Mouse (Mus musculus) splenic B cell, adult 2 months (primary cell): ENCODE results near the gene Thtpa.
A peak's percentile ranks its signal among the peaks of the same experiment; 100 is the strongest.

Source experiments
- DNase-seq: peaks from one replicate; pipeline ENCODE4 v3.0.0-alpha.2; 2011; ENCODE audit warnings: low read depth, low spot score
- H3K27me3 ChIP-seq: 2 replicates; pipeline ENCODE4 v1.6.1; 2012; ENCODE audit warnings: mild to moderate bottlenecking, low read length, moderate library complexity, mixed read lengths; ENCODE audit not compliant: control insufficient read depth, poor library complexity, insufficient read depth, severe bottlenecking
- H3K36me3 ChIP-seq: 2 replicates; pipeline ENCODE4 v1.6.1; 2012; ENCODE audit warnings: mild to moderate bottlenecking, low read length, moderate library complexity, mixed read lengths; ENCODE audit not compliant: control insufficient read depth, poor library complexity, insufficient read depth, severe bottlenecking

Gene Thtpa

DNA sequence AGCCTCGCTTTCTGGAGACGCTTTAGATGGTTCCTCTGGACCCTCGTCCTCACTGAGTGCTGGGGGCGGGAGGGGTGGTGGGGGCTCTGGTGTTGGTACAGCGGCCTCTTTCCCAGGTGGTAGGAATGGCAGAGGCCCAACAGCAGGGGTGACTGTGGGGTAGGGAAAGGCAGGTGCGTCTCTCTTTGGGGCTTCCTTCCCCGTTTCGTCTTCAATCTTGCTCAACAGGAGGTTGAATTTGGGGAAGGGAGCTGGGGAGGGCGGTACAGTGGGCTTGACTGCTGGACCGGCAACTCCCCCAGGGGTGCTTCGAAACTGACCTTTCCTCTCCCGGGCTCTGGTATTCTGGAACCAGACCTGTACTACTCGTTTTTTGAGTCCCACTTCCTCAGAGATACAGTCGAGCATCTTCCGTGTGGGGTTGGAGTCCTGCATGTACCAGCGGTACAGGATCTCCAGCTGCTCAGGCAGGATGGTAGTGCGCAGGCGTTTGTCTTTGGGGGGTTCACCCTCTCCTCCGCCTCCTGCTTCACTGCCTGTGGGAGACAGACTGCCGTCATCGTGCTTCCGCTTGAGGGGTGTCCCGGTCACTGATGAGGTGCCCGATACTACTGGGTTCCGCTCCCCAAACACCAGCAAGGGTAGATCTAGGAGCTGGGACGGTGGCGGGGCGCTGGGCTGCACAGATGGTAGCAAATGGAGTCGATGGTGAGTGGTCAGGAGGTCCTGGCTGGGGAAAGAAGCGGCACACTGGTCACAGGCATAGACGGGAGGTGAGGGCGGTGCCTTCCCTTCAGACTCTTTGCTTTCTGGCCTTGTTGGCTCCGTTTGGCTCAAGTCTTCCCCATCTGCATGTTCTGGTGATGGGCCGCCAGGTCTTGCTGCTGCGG lies 29.9 kb upstream of the Thtpa start:
- no peak for DNase-seq
- no peaks in the 10 kb centered on the region; the same call in 1 of the 2 replicates for H3K36me3 ChIP-seq
- no peaks in the 10 kb centered on the region for H3K27me3 ChIP-seq

DNA sequence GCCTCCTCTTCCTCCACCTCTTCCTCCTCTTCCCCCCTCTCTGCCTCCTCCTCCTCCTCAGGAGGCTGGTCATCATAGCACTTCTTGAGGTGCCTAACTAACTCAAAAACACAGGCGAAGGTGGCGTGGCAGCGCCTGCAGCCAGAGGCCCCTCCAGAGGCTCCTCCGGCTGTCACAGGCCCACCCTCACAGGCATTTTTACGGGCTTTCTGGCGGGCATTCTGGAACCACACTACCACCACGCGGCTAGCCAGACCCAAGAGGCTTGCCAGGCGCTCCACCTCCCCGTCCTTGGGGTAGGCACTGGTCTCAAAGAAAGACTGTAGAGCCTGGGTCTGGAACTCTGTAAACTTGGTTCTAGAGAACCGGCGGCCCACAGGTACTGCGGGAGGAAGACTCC lies 29.2 kb upstream of the Thtpa start:
- Histone ChIP-seq H3K36me3 (no peaks in the 10 kb centered on the region; the same call in 1 of the 2 replicates), H3K27me3 (no peaks in the 10 kb centered on the region)
- no peak for DNase-seq

DNA sequence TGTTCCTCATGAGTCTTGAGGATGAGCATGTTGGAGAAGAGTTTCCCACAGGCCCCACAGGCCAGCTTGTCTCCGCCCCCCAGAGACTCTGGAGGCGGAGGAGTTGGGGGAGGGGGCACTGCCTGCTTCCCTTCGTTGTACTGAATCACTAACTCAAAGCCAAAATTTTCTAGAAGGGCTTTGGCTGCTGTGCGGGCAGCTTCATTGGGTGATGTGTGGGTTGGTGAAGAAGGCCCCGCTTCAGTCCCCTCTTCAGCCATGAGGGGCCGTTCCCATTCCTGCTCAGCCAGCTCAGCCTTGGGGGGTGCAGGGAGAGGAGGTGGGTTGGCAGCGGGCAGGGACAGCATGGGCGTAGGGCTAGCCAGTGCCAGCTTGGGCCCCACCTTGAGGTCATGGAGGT lies 28.5 kb upstream of the Thtpa start:
- H3K27me3 ChIP-seq: no peaks in the 10 kb centered on the region
- H3K36me3 ChIP-seq: no peaks in the 10 kb centered on the region; the same call in 1 of the 2 replicates
- DNase-seq: no peak

- no peak for DNase-seq
- no peaks in the 10 kb centered on the region for H3K36me3 ChIP-seq
- no peaks in the 10 kb centered on the region for H3K27me3 ChIP-seq
Measured at GRCm38 (mm10) chr14:55071756-55072155, 22.8 kb upstream of the Thtpa start.

- H3K36me3 ChIP-seq: no peaks in the 10 kb centered on the region
- no peak for DNase-seq
- H3K27me3 ChIP-seq: no peaks in the 10 kb centered on the region
Measured at GRCm38 (mm10) chr14:55074416-55074815, 20.2 kb upstream of the Thtpa start.

DNA sequence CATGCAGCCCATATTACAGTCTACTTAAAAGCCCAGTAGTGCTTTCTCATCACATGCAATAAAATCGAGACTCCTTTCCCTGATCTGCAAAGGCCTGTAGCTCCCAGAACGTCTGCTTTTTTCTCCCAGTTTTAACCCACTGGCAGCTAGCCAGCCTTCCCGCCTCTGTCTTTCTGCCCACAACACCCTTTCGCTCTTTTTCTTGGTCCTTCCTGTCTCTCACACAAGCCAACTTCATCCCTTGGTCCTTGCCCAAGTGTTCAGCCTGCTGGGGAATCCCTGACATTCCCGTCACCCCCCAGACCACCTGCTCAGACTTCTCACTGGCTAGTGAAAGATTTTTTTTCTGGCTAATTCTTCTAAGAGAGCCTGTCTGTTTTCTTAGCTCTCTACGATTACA lies 18.4 kb upstream of the Thtpa start:
- Histone ChIP-seq H3K27me3 (no peaks in the 10 kb centered on the region), H3K36me3 (no peaks in the 10 kb centered on the region)
- DNase-seq: no peak

DNA sequence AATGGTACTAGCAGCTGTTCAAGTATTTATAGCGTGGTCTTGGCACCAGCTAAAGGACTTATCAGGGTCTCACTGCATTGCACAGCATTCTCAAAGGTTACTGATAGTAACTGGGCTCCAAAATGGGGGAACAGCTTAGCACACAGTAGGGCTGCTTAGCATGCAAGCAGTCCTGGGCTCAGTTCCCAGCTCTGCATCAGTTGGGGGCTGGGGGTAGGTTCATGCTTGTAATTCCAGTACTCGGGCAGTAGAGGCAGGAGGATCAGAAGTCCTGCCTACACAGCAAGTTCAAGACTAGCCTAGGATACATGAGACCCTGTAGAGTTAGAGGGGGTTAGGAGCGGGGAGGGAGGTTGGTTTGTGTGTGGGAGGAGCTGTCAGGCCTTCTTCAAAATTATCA lies 17.6 kb upstream of the Thtpa start:
- Histone ChIP-seq H3K27me3 (no peaks in the 10 kb centered on the region), H3K36me3 (no peaks in the 10 kb centered on the region)

DNA sequence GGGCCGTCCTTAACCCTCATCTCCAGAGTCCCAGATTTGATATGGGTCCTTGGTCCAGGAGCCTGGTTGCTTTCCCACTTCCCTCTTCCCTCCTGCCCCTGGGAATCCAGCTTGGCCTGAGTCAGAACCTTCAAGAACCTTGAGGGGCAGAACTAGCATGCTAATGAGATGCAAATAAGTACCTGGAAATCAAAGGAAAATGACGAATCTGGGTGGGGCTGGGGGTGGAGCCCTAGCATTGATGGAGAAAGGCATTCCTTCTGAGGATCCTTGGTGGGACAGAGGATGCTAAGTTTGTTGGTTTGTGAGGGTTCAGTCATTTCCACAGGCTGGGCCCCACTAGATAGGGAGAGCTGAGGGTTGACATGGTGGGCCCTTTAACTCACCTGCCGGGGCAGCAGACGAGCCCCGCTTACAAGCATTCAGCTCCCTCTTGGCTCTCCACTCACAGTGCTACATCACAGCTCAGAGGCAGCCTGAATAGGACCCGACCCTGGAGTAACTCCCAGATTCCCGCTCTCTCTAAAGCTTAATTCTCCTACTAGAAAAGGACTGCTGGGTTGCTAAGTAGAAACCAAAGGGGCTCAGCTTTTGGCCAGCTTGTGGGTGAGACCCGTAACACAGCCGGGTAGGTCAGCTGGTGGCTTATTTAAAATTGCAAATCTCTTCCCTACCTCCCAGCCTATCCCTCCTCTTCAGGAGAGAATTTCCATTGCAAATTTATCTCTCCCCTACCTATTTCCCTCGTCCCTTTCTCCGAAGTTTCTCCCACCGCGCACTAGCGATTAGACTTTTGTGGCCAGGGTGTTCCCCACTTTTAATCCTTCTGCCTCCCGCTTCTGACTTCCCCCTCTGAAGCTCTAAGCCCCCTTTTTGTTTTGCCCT lies 16.9 kb upstream of the Thtpa start:
- Histone ChIP-seq H3K36me3 (no peaks in the 10 kb centered on the region), H3K27me3 (no peaks in the 10 kb centered on the region)
- DNase-seq: no peak

More for the DNA sequence above, 17.6 kb upstream of the Thtpa start:
- no peak for DNase-seq

GRCm38 (mm10) chr14:55078366-55078989 lies 16.1 kb upstream of the Thtpa start:
- no peaks in the 10 kb centered on the region for H3K36me3 ChIP-seq
- H3K27me3 ChIP-seq: no peaks in the 10 kb centered on the region
- no peak for DNase-seq

DNA sequence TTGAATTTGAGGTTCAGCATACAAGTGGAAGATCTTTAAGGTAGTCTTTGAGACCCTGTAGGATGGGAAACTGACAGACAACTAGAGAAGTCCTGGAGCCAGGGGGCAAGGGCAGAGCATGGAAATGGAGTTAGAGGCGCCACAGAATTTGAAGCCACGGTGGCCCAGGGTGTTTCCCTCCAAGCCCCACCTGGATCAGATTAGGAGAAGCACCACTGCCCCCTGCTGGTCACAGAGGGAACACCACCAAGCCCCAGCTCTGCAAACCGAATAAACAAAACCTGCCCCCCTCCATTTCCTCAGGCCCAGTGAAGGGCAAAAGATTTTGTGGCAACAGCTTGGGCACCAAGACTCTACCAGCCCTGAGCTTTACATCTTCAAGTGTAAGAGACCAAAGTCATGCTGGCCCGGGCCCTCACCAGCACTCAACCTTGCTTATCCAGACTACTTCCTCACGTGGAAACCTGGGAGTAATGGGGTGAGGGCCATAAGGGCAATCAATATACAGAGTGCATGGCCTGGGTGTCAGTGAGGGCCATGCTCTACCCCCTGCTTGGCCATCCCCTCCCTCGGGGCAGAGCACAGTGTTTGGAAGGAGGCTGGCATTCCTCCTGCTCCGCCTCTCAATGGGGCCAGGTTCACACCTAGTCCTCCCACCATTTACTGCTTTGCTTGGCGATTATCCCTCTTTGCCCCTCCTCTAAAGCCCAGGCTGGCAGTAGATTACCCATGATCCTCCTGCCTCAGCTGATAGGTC lies 15.2 kb upstream of the Thtpa start:
- Histone ChIP-seq H3K36me3 (no peaks in the 10 kb centered on the region), H3K27me3 (no peaks in the 10 kb centered on the region)
- DNase-seq: peak; percentile 84

- H3K27me3 ChIP-seq: no peaks in the 10 kb centered on the region
- DNase-seq: no peak
Measured at GRCm38 (mm10) chr14:55081105-55081504, 13.5 kb upstream of the Thtpa start.

DNA sequence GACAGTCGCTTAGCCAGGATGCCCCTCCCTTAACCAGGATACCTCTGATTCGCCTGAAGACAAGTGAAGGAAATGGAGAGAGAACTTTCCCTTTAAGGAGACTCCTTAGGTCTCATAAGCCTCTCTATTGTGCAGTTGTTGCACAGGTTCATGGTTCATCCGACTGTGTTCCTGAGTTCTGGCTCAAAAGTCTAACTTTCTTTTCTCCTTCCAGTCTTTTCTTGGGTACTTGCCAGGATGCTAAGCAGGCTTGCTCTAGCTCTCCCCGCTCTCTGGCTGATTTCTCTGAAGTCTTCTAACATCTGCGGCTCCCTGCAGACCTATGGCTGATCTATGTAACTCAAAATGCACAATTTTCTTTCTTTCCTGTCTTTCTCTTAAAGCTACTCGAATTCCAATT lies 11.1 kb upstream of the Thtpa start:
- Histone ChIP-seq H3K27me3 (no peaks in the 10 kb centered on the region), H3K36me3 (no peaks in the 10 kb centered on the region)
- no peak for DNase-seq

More at GRCm38 (mm10) chr14:55081105-55081504, 13.5 kb upstream of the Thtpa start:
- H3K36me3 ChIP-seq: no peaks in the 10 kb centered on the region

- no peak for DNase-seq
- no peaks in the 10 kb centered on the region for H3K36me3 ChIP-seq
- no peaks in the 10 kb centered on the region for H3K27me3 ChIP-seq
Measured at GRCm38 (mm10) chr14:55085324-55086008, 9.1 kb upstream of the Thtpa start.
